Mouse (Mus musculus) erythroblast, embryonic 14.5 days (primary cell): Measurements from ENCODE around the gene Trappc2.

Experiments used
- GATA1 ChIP-seq: IDR thresholded peaks from 2 replicates; pipeline ENCODE4 v1.6.1; 2012; ENCODE audit warnings: low read length, inconsistent platforms, mixed read lengths
- TAL1 ChIP-seq: IDR thresholded peaks from 3 replicates; pipeline ENCODE4 v1.6.1; 2012; ENCODE audit warnings: low read length, inconsistent platforms, mixed read lengths

- TF ChIP-seq TAL1 (no peak), GATA1 (no peak)
Observed at GRCm38 (mm10) chrX:166472612-166473011, 32.2 kb downstream of the Trappc2 start.
